Mouse (Mus musculus) heart, embryonic 12.5 days (tissue): ENCODE results near the gene Rin2. TPM values are rescaled to one million over a fixed set of nuclear protein-coding genes. Genes with fewer than 3 reads are reported as not detected.
A peak's percentile ranks its signal among the peaks of the same experiment; 100 is the strongest.

Experiments
- ATAC-seq: fragments of 200-750 bp; cut with Nextera tagmentation; 2 replicates; pipeline ENCODE4 v1.8.0; 2017; ENCODE audit warnings: moderate TSS enrichment, moderate library complexity; ENCODE audit not compliant: insufficient number of reproducible peaks, low FRiP score
- H3K27ac ChIP-seq: fragments of 300-500 bp; sonication (generic); 2 replicates; pipeline ENCODE4 v1.5.1; 2016; ENCODE audit warnings: mild to moderate bottlenecking, moderate library complexity; ENCODE audit not compliant: poor library complexity, severe bottlenecking
- H3K27me3 ChIP-seq: fragments of 300-500 bp; sonication (generic); replicated peaks from 2 replicates; pipeline ENCODE4 v1.6.1; 2016; ENCODE audit warnings: mild to moderate bottlenecking, moderate library complexity
- H3K36me3 ChIP-seq: fragments of 300-500 bp; sonication (generic); 2 replicates; pipeline ENCODE4 v1.6.1; 2016; ENCODE audit warnings: mild to moderate bottlenecking, moderate library complexity
- H3K4me1 ChIP-seq: fragments of 300-500 bp; sonication (generic); replicated peaks from 2 replicates; pipeline ENCODE4 v1.6.1; 2016; ENCODE audit warnings: mild to moderate bottlenecking
- H3K4me2 ChIP-seq: fragments of 300-500 bp; sonication (generic); 2 replicates; pipeline ENCODE4 v1.6.1; 2016; ENCODE audit warnings: mild to moderate bottlenecking, moderate library complexity
- H3K4me3 ChIP-seq: fragments of 300-500 bp; sonication (generic); 2 replicates; pipeline ENCODE4 v1.5.1; 2016; ENCODE audit warnings: mild to moderate bottlenecking
- H3K9ac ChIP-seq: fragments of 300-500 bp; sonication (generic); 2 replicates; pipeline ENCODE4 v1.6.1; 2016; ENCODE audit warnings: mild to moderate bottlenecking, moderate library complexity
- H3K9me3 ChIP-seq: fragments of 300-500 bp; sonication (generic); replicated peaks from 2 replicates; pipeline ENCODE4 v1.6.1; 2016; ENCODE audit warnings: mild to moderate bottlenecking, moderate library complexity
- WGBS: fragments of 180-500 bp; shearing (Covaris S2); methylation state at CpG from one replicate; pipeline ENCODE4 v1.1.7; 2016; 5-methylcytosine and 5-hydroxymethylcytosine counted together
- polyA plus RNA-seq: library from polyadenylated mRNA; unstranded; fragments of >200 nt; fragmentation: Nextera tagmentation; extraction: Ambion mirVana; gene quantifications from 2 replicates; pipeline ENCODE4 v1.2.1, GENCODE M21; 2016

The Rin2 gene
- polyA plus RNA-seq, 1 experiment from 2014 or later = 19.0 TPM

- no peak for ATAC-seq
- no peak overlapping the region for H3K4me2 ChIP-seq
- H3K27me3 ChIP-seq = no peaks in the 10 kb centered on the region
- H3K9me3 ChIP-seq = peaks cover 3% of the 10 kb centered on the region; the same call in 1 of the 2 replicates
- peaks cover 24% of the 10 kb centered on the region for H3K4me1 ChIP-seq
- H3K9ac ChIP-seq = no peak overlapping the region
- H3K36me3 ChIP-seq = peaks cover 32% of the 10 kb centered on the region
- no peak overlapping the region for H3K27ac ChIP-seq
- WGBS = 88% methylated on average over 11 of the region's 11 CpGs
- H3K4me3 ChIP-seq = no peak overlapping the region
Measured at GRCm38 (mm10) chr2:145866695-145867449, 191.9 kb downstream of the Rin2 start.

- Histone ChIP-seq H3K9me3 (peaks cover 3% of the 10 kb centered on the region; the same call in 1 of the 2 replicates), H3K4me3 (no peak overlapping the region), H3K9ac (no peak overlapping the region), H3K4me1 (peaks cover 7% of the 10 kb centered on the region; the same call in 1 of the 2 replicates), H3K27ac (no peak overlapping the region), H3K27me3 (no peaks in the 10 kb centered on the region), H3K4me2 (no peak overlapping the region), H3K36me3 (peaks cover 31% of the 10 kb centered on the region)
- ATAC-seq = no peak
- 82% methylated on average over 4 of the region's 4 CpGs for WGBS
Measured at GRCm38 (mm10) chr2:145871308-145871707, 196.3 kb downstream of the Rin2 start.

DNA sequence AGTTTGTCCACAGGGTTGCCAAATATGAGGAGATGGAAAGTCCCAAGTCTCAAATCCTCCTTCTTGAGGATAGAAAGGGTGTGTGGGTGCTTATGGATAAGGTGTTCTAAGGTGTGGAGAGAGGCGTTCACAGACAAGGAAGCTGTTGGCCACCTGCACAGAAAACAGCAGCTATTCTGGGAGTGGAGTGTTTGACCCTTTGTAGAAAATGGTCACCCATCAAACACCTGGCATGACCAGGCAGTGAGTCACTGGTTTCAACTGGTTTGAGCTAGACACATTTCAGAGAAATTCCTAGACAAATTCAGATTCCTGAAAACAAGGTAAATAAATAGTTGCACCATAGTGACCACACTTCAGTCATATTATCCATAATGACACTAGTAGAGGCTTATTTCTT, 197.1 kb downstream of the Rin2 start:
- peaks cover 7% of the 10 kb centered on the region; the same call in 1 of the 2 replicates for H3K4me1 ChIP-seq
- ATAC-seq = no peak
- H3K4me3 ChIP-seq = no peak overlapping the region
- peaks cover 3% of the 10 kb centered on the region; the same call in 1 of the 2 replicates for H3K9me3 ChIP-seq
- H3K36me3 ChIP-seq = peaks cover 32% of the 10 kb centered on the region
- H3K9ac ChIP-seq = no peak overlapping the region
- WGBS = 77% methylated on average over 1 of the region's 1 CpGs
- H3K27ac ChIP-seq = no peak overlapping the region
- no peak overlapping the region for H3K4me2 ChIP-seq
- H3K27me3 ChIP-seq = no peaks in the 10 kb centered on the region

- no peak overlapping the region for H3K9ac ChIP-seq
- H3K9me3 ChIP-seq = peaks cover 3% of the 10 kb centered on the region; the same call in 1 of the 2 replicates
- H3K36me3 ChIP-seq = peaks cover 38% of the 10 kb centered on the region
- H3K27me3 ChIP-seq = no peaks in the 10 kb centered on the region
- WGBS = 61% methylated on average over 1 of the region's 1 CpGs
- no peak overlapping the region for H3K4me2 ChIP-seq
- no peak overlapping the region for H3K4me3 ChIP-seq
- peaks cover 7% of the 10 kb centered on the region; the same call in 1 of the 2 replicates for H3K4me1 ChIP-seq
- no peak for ATAC-seq
- no peak overlapping the region for H3K27ac ChIP-seq
Measured at GRCm38 (mm10) chr2:145873953-145874352, 198.9 kb downstream of the Rin2 start.

GRCm38 (mm10) chr2:145874879-145875482, 200.0 kb downstream of the Rin2 start:
- no peak for ATAC-seq
- Histone ChIP-seq H3K9me3 (no peaks in the 10 kb centered on the region), H3K4me1 (peaks cover 7% of the 10 kb centered on the region; the same call in 1 of the 2 replicates), H3K36me3 (peaks cover 39% of the 10 kb centered on the region), H3K27ac (no peak overlapping the region), H3K27me3 (no peaks in the 10 kb centered on the region), H3K4me2 (no peak overlapping the region), H3K9ac (no peak overlapping the region), H3K4me3 (no peak overlapping the region)
- WGBS = 68% methylated on average over 3 of the region's 3 CpGs

DNA sequence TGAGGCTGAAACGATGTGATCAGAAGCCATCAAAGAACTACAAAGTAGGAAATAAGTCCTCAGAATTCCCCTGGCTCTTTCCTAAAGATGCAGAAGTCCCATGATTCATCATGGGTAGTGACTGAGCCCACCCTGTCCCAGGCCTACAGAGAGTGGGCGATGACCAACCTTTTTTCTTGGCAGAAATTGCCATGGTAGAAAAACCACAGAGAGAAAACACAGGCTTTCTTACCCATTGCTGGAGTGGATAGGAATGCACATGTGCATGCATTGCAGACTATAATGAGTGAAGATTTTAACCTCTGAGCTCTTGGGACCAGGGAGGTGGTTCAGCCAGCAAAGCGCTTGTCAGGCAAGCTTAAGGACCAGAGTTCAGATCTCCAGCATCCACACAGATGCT, 202.2 kb downstream of the Rin2 start:
- Histone ChIP-seq H3K4me2 (no peak overlapping the region), H3K4me3 (no peak overlapping the region), H3K9ac (no peak overlapping the region), H3K27ac (no peak overlapping the region), H3K4me1 (peaks cover 7% of the 10 kb centered on the region; the same call in 1 of the 2 replicates), H3K36me3 (peaks cover 46% of the 10 kb centered on the region), H3K27me3 (no peaks in the 10 kb centered on the region), H3K9me3 (no peaks in the 10 kb centered on the region)
- no peak for ATAC-seq
- 81% methylated on average over 3 of the region's 3 CpGs for WGBS

GRCm38 (mm10) chr2:145880887-145881747, 206.1 kb downstream of the Rin2 start:
- WGBS = 65% methylated on average over 11 of the region's 11 CpGs
- H3K4me1 ChIP-seq = peaks cover 28% of the 10 kb centered on the region
- H3K4me3 ChIP-seq = no peak overlapping the region
- H3K27ac ChIP-seq = peak overlapping the region; percentile 19; the same call in 1 of the 2 replicates
- no peak overlapping the region for H3K9ac ChIP-seq
- no peak for ATAC-seq
- no peak overlapping the region for H3K4me2 ChIP-seq
- peaks cover 60% of the 10 kb centered on the region for H3K36me3 ChIP-seq
- no peaks in the 10 kb centered on the region for H3K27me3 ChIP-seq
- H3K9me3 ChIP-seq = no peaks in the 10 kb centered on the region

DNA sequence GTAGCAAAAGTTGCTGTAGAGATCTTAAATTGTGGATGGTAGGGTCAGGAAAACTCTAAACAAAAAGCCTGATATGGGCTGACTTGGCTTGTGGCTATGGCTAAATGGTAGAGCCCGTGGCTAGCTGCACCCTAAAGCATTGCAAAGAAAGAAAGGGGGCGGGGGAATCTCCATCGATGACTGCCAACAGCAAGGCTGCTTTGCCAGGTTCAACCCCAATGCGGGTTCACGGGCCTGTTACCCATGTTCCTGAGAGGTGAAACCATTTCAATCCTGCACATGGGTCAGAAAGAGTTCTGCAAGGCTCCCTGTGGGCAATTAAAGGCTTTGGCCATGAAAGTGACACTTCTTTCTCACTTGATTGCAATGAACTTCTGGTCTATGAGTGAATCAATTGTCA, 206.9 kb downstream of the Rin2 start:
- peaks cover 28% of the 10 kb centered on the region for H3K4me1 ChIP-seq
- WGBS = 84% methylated on average over 5 of the region's 5 CpGs
- H3K9me3 ChIP-seq = no peaks in the 10 kb centered on the region
- peaks cover 55% of the 10 kb centered on the region for H3K36me3 ChIP-seq
- no peak overlapping the region for H3K9ac ChIP-seq
- no peak overlapping the region for H3K27ac ChIP-seq
- no peak overlapping the region for H3K4me3 ChIP-seq
- H3K4me2 ChIP-seq = no peak overlapping the region
- H3K27me3 ChIP-seq = no peaks in the 10 kb centered on the region
- no peak for ATAC-seq

- Histone ChIP-seq H3K9me3 (no peaks in the 10 kb centered on the region), H3K4me2 (no peak overlapping the region), H3K27me3 (no peaks in the 10 kb centered on the region), H3K9ac (no peak overlapping the region), H3K36me3 (peaks cover 51% of the 10 kb centered on the region), H3K4me1 (peaks cover 31% of the 10 kb centered on the region), H3K27ac (no peak overlapping the region), H3K4me3 (no peak overlapping the region)
- ATAC-seq = no peak
- 23% methylated on average over 2 of the region's 2 CpGs for WGBS
Measured at GRCm38 (mm10) chr2:145882398-145882797, 207.4 kb downstream of the Rin2 start.

DNA sequence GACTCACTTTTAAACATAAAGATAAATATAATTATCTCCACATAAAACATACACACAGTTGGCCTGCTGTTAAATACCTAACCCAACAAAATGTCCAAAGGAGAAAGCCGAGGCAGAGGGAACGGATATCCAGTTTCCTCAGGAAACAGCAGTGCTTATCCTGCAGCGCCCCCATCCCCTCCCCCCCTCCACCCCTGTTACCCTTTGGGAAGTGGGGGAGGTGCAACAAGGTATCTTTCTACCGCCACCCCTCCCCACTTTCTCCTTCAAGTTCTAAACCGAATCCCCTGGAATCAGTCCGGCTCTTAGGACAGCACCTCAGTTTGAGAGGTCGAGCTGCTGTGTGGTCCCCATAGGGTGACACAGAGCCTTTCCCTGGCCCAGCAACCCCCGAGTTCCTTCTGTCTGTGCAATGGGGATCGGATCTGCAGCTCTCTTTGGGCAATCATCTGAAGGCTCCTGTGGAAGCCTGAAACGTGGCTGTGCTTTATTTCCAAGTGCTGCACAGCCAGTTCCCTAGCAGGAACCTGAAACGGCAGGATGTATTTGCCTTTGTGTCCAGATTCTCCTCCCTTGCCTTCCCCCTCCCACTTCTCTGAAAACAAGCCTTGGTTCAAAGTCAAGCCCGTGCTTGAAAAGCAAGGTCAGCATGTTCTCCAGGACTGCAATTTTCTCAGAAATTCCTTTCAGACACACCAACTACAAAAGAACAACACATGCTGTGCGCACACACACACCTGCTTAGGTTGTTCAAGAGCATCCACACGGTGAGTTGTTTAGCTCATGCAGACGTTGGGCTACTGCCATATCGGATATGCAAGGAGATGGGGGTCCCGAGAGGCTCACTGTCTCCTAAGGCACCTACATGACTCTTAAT, 209.3 kb downstream of the Rin2 start:
- Histone ChIP-seq H3K27me3 (no peaks in the 10 kb centered on the region), H3K9me3 (no peaks in the 10 kb centered on the region), H3K36me3 (peaks cover 33% of the 10 kb centered on the region), H3K27ac (peak overlapping the region; percentile 74), H3K4me2 (no peak overlapping the region), H3K4me1 (peaks cover 47% of the 10 kb centered on the region), H3K4me3 (no peak overlapping the region), H3K9ac (no peak overlapping the region)
- WGBS = 29% methylated on average over 17 of the region's 17 CpGs
- ATAC-seq = no peak
